Mouse (Mus musculus): ENCODE measurements around the gene 1810024B03Rik.

Gene 1810024B03Rik

GRCm38 (mm10) chr2:127207547-127208451 is at the start of gene 1810024B03Rik, which contains the start of gene Snrnp200:
Gene 1810024B03Rik (minus strand): TSS chr2:127208280.
Gene Snrnp200 (plus strand): TSS chr2:127208386.
- in situ Hi-C loops (cut with MboI; ENCODE audit: unreplicated experiment in 2 of 2), result loop anchor here (25.0 kb wide), 2 partner anchors 395 to 1455 kb away; no protein-coding TSS in a partner anchor

GRCm38 (mm10) chr2:127255294-127255693 is 47.2 kb upstream of the 1810024B03Rik start:
- in situ Hi-C loops (cut with MboI; ENCODE audit: unreplicated experiment in 2 of 2), result no loop called here

DNA sequence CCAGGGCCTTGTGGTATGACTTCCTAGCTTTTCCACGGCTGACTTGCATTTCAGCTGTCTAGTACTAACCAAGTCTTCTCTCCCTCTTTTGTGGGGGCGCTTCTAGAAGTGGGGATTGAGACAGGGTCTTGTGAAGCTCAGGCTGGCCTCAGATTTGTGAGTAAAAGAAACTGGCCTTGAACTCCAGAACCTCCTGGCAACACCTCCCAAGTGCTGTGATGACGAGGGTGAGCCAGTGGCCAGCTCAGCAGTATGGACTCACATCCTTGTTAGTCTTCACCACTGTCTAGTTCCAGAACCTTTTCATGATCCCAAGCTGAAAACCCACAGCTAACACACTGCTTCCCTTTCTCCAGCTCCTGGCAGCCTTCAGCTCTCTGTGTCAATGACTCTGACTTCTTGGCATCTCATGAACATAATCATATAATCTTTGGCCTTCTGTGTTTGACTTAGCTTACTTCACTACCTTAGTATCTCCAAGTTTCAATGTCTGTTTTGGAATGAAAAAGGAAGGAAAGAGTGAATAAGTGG is 46.6 kb upstream of the 1810024B03Rik start:
- in situ Hi-C loops (cut with MboI; ENCODE audit: unreplicated experiment in 2 of 2), result loop anchor here (5.0 kb wide), 2 partner anchors 88 to 93 kb away; no protein-coding TSS in a partner anchor

GRCm38 (mm10) chr2:127252787-127253186 is 44.7 kb upstream of the 1810024B03Rik start:
- in situ Hi-C loops (cut with MboI; ENCODE audit: unreplicated experiment in 2 of 2), result loop anchor here (5.0 kb wide), 2 partner anchors 90 to 95 kb away; no protein-coding TSS in a partner anchor

GRCm38 (mm10) chr2:127251880-127252527 is 43.9 kb upstream of the 1810024B03Rik start:
- in situ Hi-C loops (cut with MboI; ENCODE audit: unreplicated experiment in 2 of 2), result loop anchor here (5.0 kb wide), 2 partner anchors 90 to 95 kb away; no protein-coding TSS in a partner anchor

GRCm38 (mm10) chr2:127251457-127251856 is 43.4 kb upstream of the 1810024B03Rik start:
- in situ Hi-C loops (cut with MboI; ENCODE audit: unreplicated experiment in 2 of 2), result loop anchor here (5.0 kb wide), 2 partner anchors 91 to 96 kb away; no protein-coding TSS in a partner anchor

DNA sequence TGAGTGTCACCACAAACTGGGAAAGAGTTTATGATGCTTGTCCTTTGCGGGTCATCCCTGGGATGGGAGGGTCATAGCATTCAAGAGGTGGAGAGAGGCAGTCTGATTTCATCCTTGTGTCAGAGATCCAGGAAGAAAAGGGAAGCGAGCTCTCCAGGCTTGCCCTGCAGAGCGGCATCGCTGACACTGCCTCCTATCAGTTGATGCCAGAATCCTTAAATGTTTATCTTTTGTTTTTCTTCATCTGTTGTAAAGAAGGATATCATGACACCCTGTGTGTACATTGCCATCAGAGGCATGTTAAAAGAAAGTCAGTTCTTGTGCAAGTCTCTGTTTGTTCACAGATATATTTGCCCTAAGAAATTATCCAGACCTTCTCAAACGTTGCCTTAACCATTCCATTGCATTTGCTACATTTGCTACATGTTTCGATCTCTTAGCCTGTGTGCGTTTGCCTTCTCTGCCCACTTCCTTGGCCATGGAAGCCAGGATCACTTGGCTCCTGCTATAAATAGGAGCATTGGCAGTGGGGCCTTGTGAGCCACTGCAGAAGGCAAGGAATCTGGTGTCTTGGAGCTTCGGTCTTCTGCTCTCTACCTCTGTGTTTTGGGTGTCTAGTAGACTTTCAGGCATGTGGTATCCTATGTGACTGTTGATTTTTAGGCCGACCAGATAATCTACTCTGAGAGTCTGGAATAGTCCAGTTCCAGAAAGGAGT is 42.4 kb upstream of the 1810024B03Rik start:
- in situ Hi-C loops (cut with MboI; ENCODE audit: unreplicated experiment in 2 of 2), result loop anchor here (5.0 kb wide), 2 partner anchors 92 to 97 kb away; no protein-coding TSS in a partner anchor

GRCm38 (mm10) chr2:127248334-127249004 is 40.4 kb upstream of the 1810024B03Rik start:
- in situ Hi-C loops (cut with MboI; ENCODE audit: unreplicated experiment in 2 of 2), result loop anchor here in 1 of 2 experiments (25.0 kb wide), 1 partner anchor 511 kb away; no protein-coding TSS in a partner anchor

- in situ Hi-C loops (cut with MboI; ENCODE audit: unreplicated experiment in 2 of 2), result loop anchor here in 1 of 2 experiments (25.0 kb wide), 1 partner anchor 510 kb away; no protein-coding TSS in a partner anchor
Measured at GRCm38 (mm10) chr2:127247592-127248333, 39.7 kb upstream of the 1810024B03Rik start, which contains the start of the genes Ciao1 and Tmem127. Gene Ciao1 (minus strand): TSS chr2:127247816. Gene Tmem127 (plus strand): TSS chr2:127247908.

DNA sequence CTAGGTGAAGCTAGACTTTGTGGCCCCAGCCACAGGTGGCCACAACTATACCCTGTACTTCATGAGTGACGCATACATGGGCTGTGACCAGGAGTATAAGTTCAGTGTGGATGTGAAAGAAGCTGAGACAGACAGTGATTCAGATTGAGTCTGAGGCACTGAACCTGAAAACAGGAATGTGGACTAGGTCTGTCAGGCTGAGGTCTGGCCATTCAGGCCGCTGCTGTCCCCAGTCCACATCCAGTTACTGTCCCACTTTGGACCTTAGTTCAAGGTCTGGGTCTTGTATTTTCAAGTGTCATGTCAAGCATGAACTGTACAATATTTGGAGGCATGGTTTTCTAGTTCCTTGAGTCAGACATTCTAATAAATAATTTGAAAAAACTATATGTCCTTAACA is 32.0 kb upstream of the 1810024B03Rik start:
- in situ Hi-C loops (cut with MboI; ENCODE audit: unreplicated experiment in 2 of 2), result loop anchor here in 1 of 2 experiments (25.0 kb wide), 1 partner anchor 503 kb away; no protein-coding TSS in a partner anchor

GRCm38 (mm10) chr2:127237897-127238610 is 30.0 kb upstream of the 1810024B03Rik start:
- in situ Hi-C loops (cut with MboI; ENCODE audit: unreplicated experiment in 2 of 2), result loop anchor here in 1 of 2 experiments (25.0 kb wide), 1 partner anchor 501 kb away; no protein-coding TSS in a partner anchor

GRCm38 (mm10) chr2:127225261-127225660 is 17.2 kb upstream of the 1810024B03Rik start:
- in situ Hi-C loops (cut with MboI; ENCODE audit: unreplicated experiment in 2 of 2), result loop anchor here (5.0 to 25.0 kb wide), 2 partner anchors 483 to 488 kb away; no protein-coding TSS in a partner anchor

DNA sequence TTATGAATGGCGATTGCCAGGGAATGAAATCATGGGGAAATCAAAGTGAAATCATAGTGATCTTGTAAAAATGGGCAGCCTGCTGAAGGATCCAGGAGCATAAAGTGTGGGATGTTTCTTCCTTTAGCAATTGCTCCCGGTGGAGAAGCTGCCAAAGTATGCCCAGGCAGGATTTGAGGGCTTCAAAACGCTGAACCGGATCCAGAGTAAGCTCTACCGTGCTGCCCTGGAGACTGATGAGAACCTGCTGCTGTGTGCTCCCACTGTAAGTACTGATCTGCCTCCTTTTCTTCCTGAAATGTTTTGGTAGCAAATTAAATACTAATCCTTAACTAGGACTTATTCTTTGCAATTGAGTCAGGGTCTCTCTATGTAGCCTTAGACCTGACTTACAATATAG is 9.7 kb upstream of the 1810024B03Rik start:
- in situ Hi-C loops (cut with MboI; ENCODE audit: unreplicated experiment in 2 of 2), result loop anchor here (25.0 kb wide), 2 partner anchors 405 to 1445 kb away; no protein-coding TSS in a partner anchor

DNA sequence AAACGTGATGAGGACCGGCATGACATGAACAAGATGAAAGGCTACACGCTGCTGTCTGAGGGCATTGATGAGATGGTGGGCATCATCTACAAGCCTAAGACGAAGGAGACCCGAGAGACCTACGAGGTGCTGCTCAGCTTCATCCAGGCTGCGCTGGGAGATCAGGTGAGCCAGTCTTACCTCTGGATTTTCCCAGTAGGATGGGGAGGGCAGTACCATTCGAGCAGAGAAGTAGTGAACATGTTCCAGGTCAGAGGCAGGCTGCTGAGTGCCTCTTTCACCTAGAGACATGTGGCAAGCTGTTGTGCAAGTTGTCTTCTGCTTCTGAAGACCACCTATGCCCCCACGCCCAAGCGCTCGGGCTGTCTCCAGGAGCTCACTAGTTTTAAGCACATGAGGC is 2.6 kb upstream of the 1810024B03Rik start:
- in situ Hi-C loops (cut with MboI; ENCODE audit: unreplicated experiment in 2 of 2), result loop anchor here (25.0 kb wide), 2 partner anchors 398 to 1452 kb away; no protein-coding TSS in a partner anchor

DNA sequence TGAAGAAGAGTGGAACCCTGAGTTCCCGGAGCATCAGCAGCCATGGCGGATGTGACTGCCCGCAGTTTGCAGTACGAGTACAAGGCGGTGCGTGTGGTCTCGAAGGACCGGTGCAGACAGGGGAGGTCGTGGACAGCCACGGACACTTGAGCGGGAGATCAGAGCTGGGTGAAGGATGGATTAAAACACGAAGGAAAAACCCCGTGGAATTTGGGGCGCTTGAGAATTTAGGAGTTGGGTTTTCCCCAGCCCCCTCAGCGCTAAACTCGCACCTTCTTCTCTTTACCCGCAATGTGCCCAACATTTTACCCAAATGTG is 331 bp upstream of the 1810024B03Rik start:
- in situ Hi-C loops (cut with MboI; ENCODE audit: unreplicated experiment in 2 of 2), result loop anchor here (25.0 kb wide), 2 partner anchors 396 to 1454 kb away; no protein-coding TSS in a partner anchor

DNA sequence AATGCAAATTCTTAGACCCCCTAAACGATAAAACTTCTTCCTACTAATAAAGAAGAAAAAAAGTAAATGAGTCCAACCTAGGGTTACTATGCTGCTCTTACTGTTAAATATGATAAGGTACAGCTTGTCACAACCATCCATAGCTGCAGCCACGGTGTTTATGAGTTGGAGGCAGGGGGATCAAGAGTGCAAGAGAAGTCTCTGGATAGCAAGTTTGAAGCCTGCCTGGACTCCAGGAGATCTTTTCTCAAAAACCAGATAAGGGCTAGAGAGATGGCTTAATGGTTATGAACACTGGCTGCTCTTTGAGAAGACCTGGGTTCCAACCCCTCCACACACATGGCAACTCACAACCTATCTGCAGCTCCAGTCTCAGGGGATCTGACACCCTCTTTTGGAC is 1.2 kb downstream of the 1810024B03Rik start:
- in situ Hi-C loops (cut with MboI; ENCODE audit: unreplicated experiment in 2 of 2), result loop anchor here (25.0 kb wide), 2 partner anchors 395 to 1455 kb away; no protein-coding TSS in a partner anchor

DNA sequence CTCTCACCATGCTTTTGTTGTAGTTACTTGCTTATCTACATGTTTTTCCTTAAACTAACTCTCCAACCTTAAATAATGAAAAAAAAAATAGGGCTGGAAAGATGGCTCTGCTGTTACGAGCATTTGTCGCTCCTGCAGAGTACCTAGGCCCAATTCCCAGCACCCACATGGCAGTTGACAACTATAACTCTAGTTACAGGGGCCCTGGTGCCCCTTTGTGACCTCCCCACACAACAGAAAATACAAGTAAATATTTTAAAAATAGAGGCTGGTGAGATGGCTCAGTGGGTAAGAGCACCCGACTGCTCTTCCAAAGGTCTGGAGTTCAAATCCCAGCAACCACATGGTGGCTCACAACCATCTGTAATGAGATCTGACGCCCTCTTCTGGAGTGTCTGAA is 2.1 kb downstream of the 1810024B03Rik start:
- in situ Hi-C loops (cut with MboI; ENCODE audit: unreplicated experiment in 2 of 2), result loop anchor here (25.0 kb wide), 2 partner anchors 394 to 1456 kb away; no protein-coding TSS in a partner anchor
